Mouse (Mus musculus): ENCODE results near the gene Ghitm. TPM values are rescaled to one million over a fixed set of nuclear protein-coding genes. Genes with fewer than 3 reads are reported as not detected.
A peak's percentile ranks its signal among the peaks of the same experiment; 100 is the strongest.

Ghitm gene
- total RNA-seq, 2 experiments from 2014 or later = 425 to 441 TPM

DNA sequence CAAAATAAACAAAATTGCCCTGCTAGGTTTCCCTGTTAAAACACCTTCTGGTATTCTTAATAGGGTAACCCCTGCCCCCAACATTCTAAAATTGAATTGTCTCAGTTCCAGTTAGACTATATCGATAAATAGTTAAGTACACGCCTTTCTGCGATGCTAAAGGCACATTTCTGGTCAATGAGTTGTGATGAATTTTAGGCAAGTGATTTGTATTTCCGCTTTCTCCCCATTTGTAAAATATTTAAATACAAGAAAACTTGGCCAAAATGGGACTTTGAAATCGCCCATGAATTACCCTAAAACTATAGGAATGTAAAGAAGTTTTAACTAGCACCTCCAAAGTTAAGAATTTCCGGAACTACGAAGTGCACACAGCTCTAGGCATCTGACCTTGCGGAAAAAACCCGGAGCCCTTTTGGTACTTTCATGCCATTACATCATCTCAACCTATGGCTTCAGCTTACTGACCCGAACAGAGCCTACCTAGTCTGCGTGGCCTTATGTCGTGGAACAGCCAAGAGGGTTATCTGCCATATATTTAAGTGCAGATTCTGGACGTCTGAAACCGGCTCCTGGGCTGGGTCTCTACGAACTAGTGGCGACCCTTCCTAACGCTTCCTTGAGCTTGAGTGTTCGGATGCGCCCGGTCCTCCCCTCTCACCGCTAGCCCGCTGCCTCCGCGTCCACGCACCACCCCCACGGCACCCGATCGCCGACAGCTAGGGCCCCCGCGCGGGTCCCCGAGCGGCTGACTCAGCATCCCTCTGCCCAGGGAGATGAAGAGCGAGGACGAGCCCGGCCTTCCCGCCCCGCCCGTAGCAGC lies 557 bp downstream of the Ghitm start:
- intact Hi-C loops (cut with DNase I) = loop anchor here (2.0 kb wide), 1 partner anchor 166 kb away; the partner anchor contains the start of gene Ccser2
- Histone ChIP-seq H3K27ac (peak overlapping the region; percentile 87), H3K4me3 (peak overlapping the region; percentile 89)
- TF ChIP-seq CTCF (IDR thresholded peaks at IDR 0.05) = no peak
- no peak for DNase-seq (ENCODE audit: extremely low spot score in 1 of 2, low spot score in 2 of 2)

DNA sequence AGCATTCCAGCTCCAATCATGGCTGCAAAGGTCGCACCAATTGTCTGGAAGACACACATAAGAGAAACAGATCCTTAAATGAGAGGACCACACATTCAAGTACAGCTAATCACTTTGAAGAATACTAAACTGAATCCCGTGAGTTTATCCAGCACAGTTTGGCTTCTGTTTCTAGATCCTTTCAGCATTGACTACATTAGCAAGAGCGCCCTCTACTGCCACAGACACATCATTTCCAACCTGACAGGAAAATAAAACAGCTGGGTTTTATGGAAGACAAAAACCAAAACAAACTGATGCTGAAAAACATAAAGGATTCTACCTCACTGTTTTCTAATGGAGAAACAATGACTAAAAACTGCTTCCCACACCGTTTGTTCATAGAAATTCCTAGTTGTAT lies 7.4 kb downstream of the Ghitm start:
- Histone ChIP-seq H3K4me3 (no peak overlapping the region), H3K27ac (no peak overlapping the region)
- intact Hi-C loops (cut with DNase I) = loop anchor here (5.0 kb wide), 3 partner anchors 60 to 260 kb away; partner anchors contain the start of gene Lrit2
- peak; percentile 76 for TF ChIP-seq CTCF (IDR thresholded peaks at IDR 0.05)
- peak; percentile 36 to 39 for DNase-seq (ENCODE audit: extremely low spot score in 1 of 2, low spot score in 2 of 2)

DNA sequence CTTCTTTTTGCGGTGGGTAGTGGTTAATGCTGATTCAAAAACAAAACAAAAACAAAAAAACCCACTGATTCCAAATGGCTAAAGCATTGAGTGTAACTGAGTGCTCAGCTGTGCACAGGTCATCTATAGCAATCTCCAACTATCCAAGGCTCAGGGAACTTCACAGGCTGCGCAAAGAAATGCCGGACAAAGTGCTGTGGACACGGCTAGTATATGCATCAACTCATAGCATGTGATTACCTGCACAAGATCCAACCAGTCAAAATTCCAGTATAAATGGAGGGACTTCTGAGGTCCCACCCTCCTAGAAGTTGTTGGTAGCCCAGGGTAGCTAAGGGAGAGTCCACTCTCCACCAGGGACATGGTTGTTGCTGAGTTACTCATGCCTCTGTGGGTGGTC lies 15.8 kb downstream of the Ghitm start:
- Histone ChIP-seq H3K27ac (no peak overlapping the region), H3K4me3 (no peak overlapping the region)
- no peak for DNase-seq (ENCODE audit: extremely low spot score in 1 of 2, low spot score in 2 of 2)
- intact Hi-C loops (cut with DNase I) = no loop called here
- TF ChIP-seq CTCF (IDR thresholded peaks at IDR 0.05) = no peak

DNA sequence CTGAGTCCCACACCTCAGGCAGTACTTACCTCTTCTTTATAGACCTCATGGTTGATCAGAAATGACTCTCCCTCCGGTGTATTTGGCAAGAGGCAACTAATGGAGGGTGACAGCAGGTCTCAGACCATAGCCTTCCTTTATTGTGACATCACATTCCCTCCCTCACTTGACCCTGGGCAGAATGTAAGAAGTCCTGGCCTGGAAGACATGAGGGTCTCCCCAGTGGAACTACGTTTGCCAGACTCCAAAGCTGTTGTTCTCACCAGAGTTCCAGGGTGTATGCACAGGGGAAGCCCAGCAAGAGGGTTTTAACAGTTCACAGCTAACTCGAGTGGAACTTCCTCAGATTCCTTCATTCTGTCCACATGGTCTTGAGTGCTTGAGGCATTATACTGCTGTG lies 21.1 kb downstream of the Ghitm start, which contains the start of gene 2610528A11Rik:
TSS of gene 2610528A11Rik (minus strand) at position 101 of the 400 bp plus-strand sequence.
- intact Hi-C loops (cut with DNase I) = no loop called here
- no peak for TF ChIP-seq CTCF (IDR thresholded peaks at IDR 0.05)
- no peak for DNase-seq (ENCODE audit: extremely low spot score in 1 of 2, low spot score in 2 of 2)
- no peak within 1 kb of the TSS for H3K4me3 ChIP-seq
- no peak within 1 kb of the TSS for H3K27ac ChIP-seq

DNA sequence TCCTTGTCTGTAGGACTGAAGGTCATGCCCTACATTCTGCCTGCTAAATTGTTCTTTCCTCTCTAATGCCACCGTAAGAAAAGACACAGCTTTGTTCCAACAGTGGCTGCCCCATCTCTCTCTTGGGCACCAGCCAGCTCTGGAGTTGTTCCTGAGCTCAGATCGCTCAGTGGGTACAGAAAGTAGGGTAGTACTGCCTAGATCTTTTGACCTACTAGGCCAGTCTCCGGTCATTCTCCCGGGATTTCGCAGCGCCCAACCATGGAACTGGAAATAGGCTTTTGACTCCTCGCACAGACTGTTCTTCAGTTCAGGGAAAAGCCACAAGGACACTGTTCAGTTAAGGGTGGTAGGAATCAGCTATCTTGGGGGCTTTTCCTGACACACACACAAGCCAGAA lies 22.1 kb downstream of the Ghitm start:
- no peak for DNase-seq (ENCODE audit: extremely low spot score in 1 of 2, low spot score in 2 of 2)
- intact Hi-C loops (cut with DNase I) = no loop called here
- no peak overlapping the region for H3K27ac ChIP-seq
- TF ChIP-seq CTCF (IDR thresholded peaks at IDR 0.05) = no peak
- H3K4me3 ChIP-seq = no peak overlapping the region

DNA sequence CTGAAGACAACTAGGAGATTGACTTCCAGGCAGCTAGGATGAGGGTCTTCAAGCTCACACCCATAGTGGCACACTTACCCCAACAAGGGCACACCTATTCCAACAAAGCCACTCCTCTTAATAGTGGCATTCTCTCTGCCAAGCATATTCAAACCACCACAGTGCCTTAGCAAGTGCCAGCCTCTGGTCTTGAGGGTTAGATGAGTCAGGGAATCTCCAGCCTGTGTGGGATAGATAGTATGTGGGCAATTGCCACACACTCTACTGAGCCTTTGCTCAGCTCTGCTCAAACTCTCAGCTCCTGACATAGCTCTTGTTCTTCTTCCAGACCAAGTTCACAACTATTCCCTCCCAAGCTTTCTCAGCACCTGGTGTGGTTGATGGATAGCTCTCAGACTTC lies 23.7 kb downstream of the Ghitm start:
- H3K27ac ChIP-seq = no peak overlapping the region
- no peak overlapping the region for H3K4me3 ChIP-seq
- no peak for TF ChIP-seq CTCF (IDR thresholded peaks at IDR 0.05)
- intact Hi-C loops (cut with DNase I) = no loop called here
- DNase-seq (ENCODE audit: extremely low spot score in 1 of 2, low spot score in 2 of 2) = no peak

DNA sequence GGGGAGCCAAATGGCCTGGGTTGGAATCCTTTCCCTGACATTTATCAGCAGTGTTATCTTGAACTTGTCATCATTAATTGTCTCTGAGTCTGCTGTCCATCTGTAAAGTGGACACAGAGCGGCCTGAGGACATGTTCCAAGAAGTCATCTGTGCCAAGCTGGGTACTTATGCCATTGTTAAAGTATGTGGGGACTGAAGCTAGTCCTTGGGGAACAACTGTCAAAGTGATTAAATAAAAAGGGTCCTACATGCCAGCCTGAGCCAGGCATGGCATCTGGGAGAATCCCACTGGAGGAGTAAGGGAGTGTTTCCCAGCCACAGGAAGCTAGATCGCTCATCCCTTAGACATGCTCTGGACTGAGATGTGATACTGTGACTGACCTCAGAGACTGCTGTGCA lies 24.6 kb downstream of the Ghitm start:
- Histone ChIP-seq H3K27ac (no peak overlapping the region), H3K4me3 (no peak overlapping the region)
- intact Hi-C loops (cut with DNase I) = no loop called here
- no peak for DNase-seq (ENCODE audit: extremely low spot score in 1 of 2, low spot score in 2 of 2)
- TF ChIP-seq CTCF (IDR thresholded peaks at IDR 0.05) = no peak

DNA sequence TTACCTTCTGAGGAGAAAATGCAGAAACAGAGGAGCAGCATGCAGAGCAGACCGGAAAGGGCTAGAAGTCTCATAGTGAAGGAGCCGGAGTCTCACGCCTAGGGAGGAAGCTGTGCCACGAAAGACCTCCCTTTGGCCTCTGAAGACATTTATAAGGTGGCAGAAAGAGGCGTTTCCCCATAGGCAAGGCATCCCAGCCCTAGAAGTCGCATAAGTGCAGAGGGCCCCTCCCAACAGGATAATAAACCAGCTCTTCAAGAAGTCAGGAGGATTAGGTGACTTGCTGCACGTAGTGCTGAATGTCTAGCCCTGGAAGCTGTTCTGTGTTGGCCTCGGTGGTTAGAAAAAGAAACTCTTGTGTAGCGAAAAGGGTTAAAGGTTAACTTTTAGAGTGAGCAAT lies 25.1 kb downstream of the Ghitm start:
- DNase-seq (ENCODE audit: extremely low spot score in 1 of 2, low spot score in 2 of 2) = no peak
- Histone ChIP-seq H3K4me3 (no peak overlapping the region), H3K27ac (no peak overlapping the region)
- TF ChIP-seq CTCF (IDR thresholded peaks at IDR 0.05) = no peak
- intact Hi-C loops (cut with DNase I) = loop anchor here (5.0 kb wide), 1 partner anchor 243 kb away; no protein-coding TSS in a partner anchor

DNA sequence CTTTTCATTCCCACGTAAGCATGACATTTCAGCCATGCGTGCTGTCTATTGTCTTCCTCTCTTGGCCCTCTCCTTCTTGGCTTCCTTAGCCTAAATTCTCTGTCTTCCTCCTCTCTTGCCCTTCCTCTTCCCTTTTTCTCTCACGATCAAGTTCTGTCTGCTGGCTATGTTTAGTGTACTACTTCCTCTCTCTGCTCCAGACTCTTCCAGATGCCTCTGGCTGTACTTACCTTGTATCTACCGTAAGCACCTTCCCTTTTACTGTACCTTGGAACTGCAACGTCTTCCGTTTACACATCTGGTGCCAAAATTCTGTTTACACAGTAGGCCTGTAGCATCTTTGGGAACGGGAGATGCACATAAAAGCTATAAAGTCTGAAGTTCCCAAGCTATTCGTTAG lies 25.6 kb downstream of the Ghitm start:
- intact Hi-C loops (cut with DNase I) = loop anchor here (5.0 kb wide), 1 partner anchor 242 kb away; no protein-coding TSS in a partner anchor
- TF ChIP-seq CTCF (IDR thresholded peaks at IDR 0.05) = no peak
- no peak overlapping the region for H3K27ac ChIP-seq
- DNase-seq (ENCODE audit: extremely low spot score in 1 of 2, low spot score in 2 of 2) = no peak
- H3K4me3 ChIP-seq = no peak overlapping the region

DNA sequence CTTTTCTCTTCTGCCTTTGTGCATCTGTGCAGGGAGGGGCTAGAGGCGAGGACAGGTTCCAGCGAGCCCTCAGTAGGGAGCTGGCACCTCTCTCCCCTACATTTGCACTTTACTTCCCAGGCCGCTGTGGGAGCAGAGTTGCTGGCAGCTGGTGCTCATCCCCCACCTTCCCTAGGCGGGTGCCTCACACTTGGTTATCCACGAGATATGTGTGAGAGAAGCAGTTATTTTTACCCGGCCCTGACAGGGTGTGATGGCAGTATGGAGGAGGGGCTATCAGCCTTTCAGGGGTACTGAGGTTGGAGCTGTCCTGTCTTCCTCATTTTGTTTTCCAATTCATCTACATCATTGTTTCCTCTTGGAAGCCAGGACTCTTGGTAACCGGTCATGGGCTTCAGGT lies 29.2 kb downstream of the Ghitm start:
- TF ChIP-seq CTCF (IDR thresholded peaks at IDR 0.05) = no peak
- Histone ChIP-seq H3K27ac (no peak overlapping the region), H3K4me3 (no peak overlapping the region)
- no peak for DNase-seq (ENCODE audit: extremely low spot score in 1 of 2, low spot score in 2 of 2)
- intact Hi-C loops (cut with DNase I) = loop anchor here (5.0 kb wide), 1 partner anchor 239 kb away; no protein-coding TSS in a partner anchor

DNA sequence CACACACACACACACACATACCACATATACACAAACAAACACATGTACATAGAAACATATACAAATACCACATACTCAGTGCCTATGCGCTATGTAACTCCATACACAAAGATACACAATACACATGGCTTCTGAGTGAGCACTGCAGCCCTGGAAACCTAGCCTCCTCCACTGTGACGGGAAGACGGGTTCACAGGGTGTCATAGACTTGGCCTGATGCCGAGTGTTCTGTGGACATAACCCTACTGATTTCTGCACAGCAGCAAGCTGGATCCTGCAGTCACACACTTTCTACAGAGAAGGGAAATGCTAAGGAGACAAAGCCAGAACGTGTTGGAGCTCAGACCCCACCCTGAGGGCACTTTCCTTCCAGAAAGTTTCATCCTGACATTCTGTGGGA lies 30.3 kb downstream of the Ghitm start:
- Histone ChIP-seq H3K27ac (no peak overlapping the region), H3K4me3 (no peak overlapping the region)
- intact Hi-C loops (cut with DNase I) = loop anchor here (5.0 kb wide), 1 partner anchor 237 kb away; no protein-coding TSS in a partner anchor
- DNase-seq (ENCODE audit: extremely low spot score in 1 of 2, low spot score in 2 of 2) = no peak
- TF ChIP-seq CTCF (IDR thresholded peaks at IDR 0.05) = no peak

DNA sequence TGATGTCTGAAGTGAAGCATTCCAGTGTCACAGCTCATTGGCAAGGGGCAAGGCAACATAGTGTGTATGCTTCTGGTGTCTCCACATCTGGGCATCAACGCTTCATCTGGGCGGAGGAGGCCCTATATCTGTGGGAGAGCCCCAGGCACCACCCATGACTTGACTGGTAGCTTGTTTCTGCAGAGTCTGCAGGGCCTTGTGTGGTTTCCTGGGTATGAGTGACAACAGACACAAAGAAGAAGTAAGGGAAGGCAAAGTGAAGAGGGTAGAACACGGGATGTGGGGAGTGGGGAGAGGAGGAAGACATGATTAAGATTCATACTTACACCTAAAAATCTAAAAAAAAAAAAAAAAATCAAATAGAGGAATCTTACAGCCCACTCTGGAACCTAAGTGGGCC lies 32.6 kb downstream of the Ghitm start:
- H3K27ac ChIP-seq = no peak overlapping the region
- H3K4me3 ChIP-seq = no peak overlapping the region
- no peak for TF ChIP-seq CTCF (IDR thresholded peaks at IDR 0.05)
- DNase-seq (ENCODE audit: extremely low spot score in 1 of 2, low spot score in 2 of 2) = no peak
- intact Hi-C loops (cut with DNase I) = no loop called here

DNA sequence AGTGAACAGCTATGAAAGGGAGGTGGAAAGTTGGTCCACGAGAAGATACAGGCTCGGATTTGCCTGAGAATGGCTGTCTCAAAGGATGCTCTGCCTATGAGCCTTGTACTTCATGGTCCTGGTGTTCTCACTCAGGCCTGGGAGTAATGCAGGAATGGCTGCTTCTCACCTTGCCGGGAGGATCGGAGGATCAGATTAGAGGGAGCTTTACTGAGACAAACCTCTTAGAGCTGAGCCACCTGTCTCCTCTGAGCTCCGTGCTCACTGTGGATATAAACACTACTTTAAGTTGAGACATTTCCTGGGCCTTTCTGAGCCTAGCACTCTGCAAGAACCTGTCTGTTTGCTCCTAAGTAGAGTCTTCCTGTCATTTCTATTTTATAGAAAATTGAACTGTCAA lies 33.5 kb downstream of the Ghitm start:
- no peak for TF ChIP-seq CTCF (IDR thresholded peaks at IDR 0.05)
- intact Hi-C loops (cut with DNase I) = no loop called here
- Histone ChIP-seq H3K27ac (no peak overlapping the region), H3K4me3 (no peak overlapping the region)
- no peak for DNase-seq (ENCODE audit: extremely low spot score in 1 of 2, low spot score in 2 of 2)

Data from left cerebral cortex, adult 2 months (tissue).